ENCODE assay signal across 28 mouse cellular contexts in genomic region chr14:84545968-84546367, GRCm38 (mm10).
DNase-seq lines count a peak whose midpoint lies in the region; ATAC-seq lines count a peak whose summit lies in the region.
"Had no signal": no experiment of that assay in that cellular context is flagged by ENCODE, and none has a peak within 500 bp of the region (broad histone marks: within the 10 kb centered on the region; RNA-seq: fewer than 3 reads in every experiment).

No protein-coding gene starts in this region.

- ATAC-seq in hindbrain, embryonic 14.5 days (ENCODE audit: low FRiP score) = peak; percentile 44; the same call in 1 of the 2 replicates
- peak; percentile 74 for ATAC-seq in neural tube, embryonic 12.5 days (ENCODE audit: low FRiP score, low read depth)
- no peak for ATAC-seq in heart, embryonic 11.5 days (replicated peaks; ENCODE audit: insufficient number of reproducible peaks, low FRiP score, low TSS enrichment)
- ATAC-seq: inflammation-experienced regulatory T-cells, adult 6 months had no signal

- no peak overlapping the region for H3K4me3 ChIP-seq in hindbrain, embryonic 14.5 days (replicated peaks; ENCODE audit: low read length)
- no peak overlapping the region for H3K4me3 ChIP-seq in hindbrain, embryonic 10.5 days
- no peak overlapping the region for H3K4me3 ChIP-seq in neural tube, embryonic 12.5 days
- H3K4me3 ChIP-seq in heart, embryonic 11.5 days (ENCODE audit: low read depth, low read length) = no peak overlapping the region
- H3K4me3 ChIP-seq: embryonic facial prominence, embryonic 10.5 days; embryonic facial prominence, embryonic 15.5 days; kidney, embryonic 15.5 days; limb, embryonic 13.5 days; lung, embryonic 15.5 days; midbrain, embryonic 10.5 days; myocyte had no signal

- no peak overlapping the region for H3K9ac ChIP-seq in hindbrain, embryonic 14.5 days
- no peak overlapping the region for H3K9ac ChIP-seq in neural tube, embryonic 12.5 days
- no peak overlapping the region for H3K9ac ChIP-seq in heart, embryonic 11.5 days (ENCODE audit: low read depth, low read length)
- H3K9ac ChIP-seq: embryonic facial prominence, embryonic 15.5 days; kidney, embryonic 15.5 days; limb, embryonic 13.5 days; lung, embryonic 15.5 days had no signal

- DNase-seq in hindbrain, embryonic 14.5 days (ENCODE audit: low spot score) = no peak
- DNase-seq in hindbrain, embryonic 10.5 days (ENCODE audit: low spot score) = no peak
- no peak for DNase-seq in neural tube, embryonic 10.5 days (ENCODE audit: extremely low spot score, low spot score)
- DNase-seq in forelimb bud, embryonic 11.5 days (ENCODE audit: low read depth, low spot score) = peak; percentile 11
- DNase-seq in thymus, postnatal 14 days = no peak
- DNase-seq: adrenal gland, adult 8-10 months; cerebellum, adult 8-10 months; cerebellum, postnatal 25 days; gastrocnemius, postnatal 10 days; heart, postnatal 14 days; kidney, adult 11 months; kidney, postnatal 25 days; right cerebral cortex, adult 18-20 months; thymus, adult 18-20 months; thymus, postnatal 4 days had no signal

- 33% methylated on average over 2 of the region's 2 CpGs for WGBS in hindbrain, embryonic 14.5 days
- 61% methylated on average over 2 of the region's 2 CpGs for WGBS in hindbrain, embryonic 10.5 days
- WGBS in neural tube, embryonic 12.5 days = 13% methylated on average over 2 of the region's 2 CpGs
- 60% methylated on average over 2 of the region's 2 CpGs for WGBS in heart, embryonic 11.5 days (ENCODE audit: insufficient replicate concordance)

- no peak overlapping the region for H3K27ac ChIP-seq in hindbrain, embryonic 14.5 days
- H3K27ac ChIP-seq in hindbrain, embryonic 10.5 days = no peak overlapping the region
- H3K27ac ChIP-seq in neural tube, embryonic 12.5 days = no peak overlapping the region
- H3K27ac ChIP-seq in heart, embryonic 11.5 days (ENCODE audit: low read depth, low read length) = no peak overlapping the region
- H3K27ac ChIP-seq: embryonic facial prominence, embryonic 10.5 days; embryonic facial prominence, embryonic 15.5 days; kidney, embryonic 15.5 days; limb, embryonic 13.5 days; lung, embryonic 15.5 days; midbrain, embryonic 10.5 days; stomach, postnatal 0 days had no signal

- H3K4me2 ChIP-seq in hindbrain, embryonic 14.5 days (replicated peaks) = no peak overlapping the region
- H3K4me2 ChIP-seq in neural tube, embryonic 12.5 days (replicated peaks) = no peak overlapping the region
- H3K4me2 ChIP-seq in heart, embryonic 11.5 days = no peak overlapping the region
- H3K4me2 ChIP-seq: embryonic facial prominence, embryonic 15.5 days; kidney, embryonic 15.5 days; limb, embryonic 13.5 days; liver, embryonic 11.5 days; lung, embryonic 15.5 days had no signal

- H3K4me1 ChIP-seq in hindbrain, embryonic 14.5 days (replicated peaks; ENCODE audit: control insufficient read depth, insufficient read depth, low read length) = no peaks in the 10 kb centered on the region
- no peaks in the 10 kb centered on the region for H3K4me1 ChIP-seq in hindbrain, embryonic 10.5 days (replicated peaks)
- no peaks in the 10 kb centered on the region for H3K4me1 ChIP-seq in neural tube, embryonic 12.5 days
- H3K4me1 ChIP-seq in heart, embryonic 11.5 days (ENCODE audit: control insufficient read depth, insufficient read depth, low read length) = no peaks in the 10 kb centered on the region
- H3K4me1 ChIP-seq: embryonic facial prominence, embryonic 10.5 days; embryonic facial prominence, embryonic 15.5 days; kidney, embryonic 15.5 days; limb, embryonic 13.5 days; lung, embryonic 15.5 days; midbrain, embryonic 10.5 days had no signal

- no peaks in the 10 kb centered on the region for H3K9me3 ChIP-seq in hindbrain, embryonic 14.5 days (ENCODE audit: control insufficient read depth, low read length)
- no peaks in the 10 kb centered on the region for H3K9me3 ChIP-seq in hindbrain, embryonic 10.5 days
- no peaks in the 10 kb centered on the region for H3K9me3 ChIP-seq in neural tube, embryonic 12.5 days
- H3K9me3 ChIP-seq in heart, embryonic 11.5 days (replicated peaks; ENCODE audit: control insufficient read depth, low read length) = no peaks in the 10 kb centered on the region
- H3K9me3 ChIP-seq: embryonic facial prominence, embryonic 10.5 days; embryonic facial prominence, embryonic 15.5 days; kidney, embryonic 15.5 days; limb, embryonic 13.5 days; lung, embryonic 15.5 days; midbrain, embryonic 10.5 days had no signal

- no peaks in the 10 kb centered on the region for H3K36me3 ChIP-seq in hindbrain, embryonic 14.5 days (replicated peaks; ENCODE audit: control insufficient read depth, insufficient read depth)
- no peaks in the 10 kb centered on the region for H3K36me3 ChIP-seq in hindbrain, embryonic 10.5 days
- H3K36me3 ChIP-seq in neural tube, embryonic 12.5 days = no peaks in the 10 kb centered on the region
- H3K36me3 ChIP-seq in heart, embryonic 11.5 days (ENCODE audit: control insufficient read depth, insufficient read depth, low read length) = no peaks in the 10 kb centered on the region
- H3K36me3 ChIP-seq: embryonic facial prominence, embryonic 10.5 days; embryonic facial prominence, embryonic 15.5 days; kidney, embryonic 15.5 days; limb, embryonic 13.5 days; lung, embryonic 15.5 days; midbrain, embryonic 10.5 days had no signal

- H3K27me3 ChIP-seq in hindbrain, embryonic 14.5 days (ENCODE audit: control insufficient read depth, insufficient read depth, low read length) = no peaks in the 10 kb centered on the region
- H3K27me3 ChIP-seq in hindbrain, embryonic 10.5 days (ENCODE audit: insufficient read depth, poor library complexity, severe bottlenecking) = no peaks in the 10 kb centered on the region
- no peaks in the 10 kb centered on the region for H3K27me3 ChIP-seq in neural tube, embryonic 12.5 days (replicated peaks)
- H3K27me3 ChIP-seq in heart, embryonic 11.5 days (ENCODE audit: control insufficient read depth, insufficient read depth, low read length) = no peaks in the 10 kb centered on the region
- H3K27me3 ChIP-seq: CH12.LX; embryonic facial prominence, embryonic 15.5 days; kidney, embryonic 15.5 days; limb, embryonic 13.5 days; lung, embryonic 15.5 days had no signal
